26 mouse cellular contexts compared by ENCODE assay signal in the genomic region with DNA sequence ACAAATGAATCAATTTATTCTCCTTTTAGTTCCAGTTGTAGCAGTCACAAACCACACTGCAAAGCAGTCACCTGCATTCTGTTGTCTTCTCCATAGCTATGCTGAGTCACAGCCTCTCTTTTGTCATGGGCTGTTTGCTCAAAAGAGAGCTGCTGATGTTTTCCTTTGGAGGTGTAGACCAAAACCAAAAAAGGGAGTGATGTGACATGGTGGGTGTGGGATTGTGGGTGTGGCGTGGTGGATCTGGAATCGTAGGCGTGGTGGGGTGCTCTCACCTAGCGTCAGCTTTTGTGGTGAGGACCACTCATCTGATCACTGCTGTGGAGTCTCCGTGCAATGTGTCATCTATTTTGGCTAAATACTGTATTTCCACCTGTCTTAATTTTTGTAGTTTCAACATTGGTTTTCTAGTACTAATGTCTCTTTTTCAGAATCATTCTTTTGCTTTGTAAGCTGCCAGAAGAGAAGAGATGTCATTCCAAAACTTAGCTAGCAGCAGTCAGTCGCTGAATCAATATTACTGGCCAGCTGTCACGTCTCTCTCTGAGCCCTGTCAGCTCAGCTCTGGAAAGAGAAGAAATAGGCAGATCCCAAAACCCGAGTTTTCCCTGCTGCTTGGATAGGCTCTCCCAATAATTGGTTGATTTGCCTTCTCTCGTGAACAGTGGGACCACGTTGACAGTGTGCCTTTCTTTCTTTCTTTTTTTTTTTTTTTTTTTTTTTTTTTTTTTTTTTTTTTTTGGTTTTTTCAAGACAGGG.
DNase-seq lines count a peak whose midpoint lies in the region; ATAC-seq and TF ChIP-seq lines count a peak whose summit lies in the region.
"Had no signal": no experiment of that assay in that cellular context is flagged by ENCODE, and none has a peak within 500 bp of the region (broad histone marks: within the 10 kb centered on the region; RNA-seq: fewer than 3 reads in every experiment).

No protein-coding gene starts in this region.

- TF ChIP-seq RAD21 in CH12.LX (IDR thresholded peaks at IDR 0.05; ENCODE audit: low read depth, low read length), result no peak
- TF ChIP-seq RAD21 in MEL (IDR thresholded peaks at IDR 0.05; ENCODE audit: low read depth, low read length), result no peak

- dilution Hi-C loops in CH12.LX (cut with MboI; ENCODE audit: extremely low pct_ligation_motif_present, extremely low pct_unique_long_range_greater_than_20kb, low sequenced_read_pairs), result no loop called here

- H3K79me2 ChIP-seq in CH12.LX (replicated peaks; ENCODE audit: control insufficient read depth, extremely low read depth, insufficient read depth, poor library complexity, severe bottlenecking) (no peaks in the 10 kb centered on the region), MEL (ENCODE audit: control insufficient read depth, insufficient read depth, low read length, poor library complexity) (no peaks in the 10 kb centered on the region; the same call in 1 of the 2 replicates)

- WGBS in liver, embryonic 12.5 days (ENCODE audit: insufficient replicate concordance), result 63% methylated on average over 10 of the region's 10 CpGs
- WGBS in liver, embryonic 11.5 days, result 76% methylated on average over 10 of the region's 10 CpGs
- WGBS in intestine, embryonic 15.5 days, result 89% methylated on average over 10 of the region's 10 CpGs

- H3K27me3 ChIP-seq in liver, embryonic 12.5 days (replicated peaks), result no peaks in the 10 kb centered on the region
- H3K27me3 ChIP-seq in liver, embryonic 11.5 days (replicated peaks; ENCODE audit: control insufficient read depth, insufficient read depth, low read length), result no peaks in the 10 kb centered on the region
- H3K27me3 ChIP-seq in CH12.LX (replicated peaks) (no peaks in the 10 kb centered on the region), MEL (ENCODE audit: control insufficient read depth in 1 of 2, insufficient read depth in 2 of 2, low read length in 2 of 2) (no peaks in the 10 kb centered on the region)
- H3K27me3 ChIP-seq in intestine, embryonic 15.5 days (replicated peaks), result no peaks in the 10 kb centered on the region
- H3K27me3 ChIP-seq: heart, embryonic 12.5 days; kidney, embryonic 15.5 days; midbrain, embryonic 15.5 days; neural tube, embryonic 13.5 days had no signal

- H3K9ac ChIP-seq in liver, embryonic 12.5 days, result no peak overlapping the region
- no peak overlapping the region for H3K9ac ChIP-seq in liver, embryonic 11.5 days (ENCODE audit: low read depth, low read length)
- H3K9ac ChIP-seq in CH12.LX (ENCODE audit: insufficient read depth, low read depth) (no peak overlapping the region), MEL (ENCODE audit: control insufficient read depth, low read depth, low read length, poor library complexity, severe bottlenecking) (peak overlapping the region; percentile 38)
- H3K9ac ChIP-seq in intestine, embryonic 15.5 days, result no peak overlapping the region
- H3K9ac ChIP-seq: heart, embryonic 12.5 days; kidney, embryonic 15.5 days; liver, embryonic 14.5 days; midbrain, embryonic 15.5 days; neural tube, embryonic 13.5 days had no signal

- in situ Hi-C loops in CH12.LX (cut with MboI; ENCODE audit: low pct_ligation_motif_present, low pct_unique_long_range_greater_than_20kb, low sequenced_read_pairs), result no loop called here

- 0 out of 2 replicates have a peak overlapping the region, but pooled peaks have one; percentile 32 for H3K27ac ChIP-seq in liver, embryonic 12.5 days
- no peak overlapping the region for H3K27ac ChIP-seq in liver, embryonic 11.5 days (ENCODE audit: low read depth, low read length)
- H3K27ac ChIP-seq in CH12.LX (ENCODE audit: insufficient read depth, low read depth), result no peak overlapping the region
- peak overlapping the region; percentile 92 for H3K27ac ChIP-seq in MEL (ENCODE audit: control insufficient read depth, low read depth, low read length)
- H3K27ac ChIP-seq in intestine, embryonic 15.5 days, result no peak overlapping the region
- H3K27ac ChIP-seq: embryonic facial prominence, embryonic 10.5 days; hindbrain, postnatal 0 days; liver, embryonic 14.5 days; macrophage; midbrain, embryonic 15.5 days; neural tube, embryonic 13.5 days had no signal

- TF ChIP-seq POLR2A in CH12.LX (IDR thresholded peaks at IDR 0.05; ENCODE audit: low read depth, low read length) (no peak), MEL (IDR thresholded peaks at IDR 0.05; ENCODE audit: control insufficient read depth in 1 of 2, insufficient read depth in 1 of 2, low read depth in 1 of 2, low read length in 2 of 2, poor library complexity in 1 of 2) (no peak)

- no peak overlapping the region for H3K4me2 ChIP-seq in liver, embryonic 12.5 days
- no peak overlapping the region for H3K4me2 ChIP-seq in liver, embryonic 11.5 days
- no peak overlapping the region for H3K4me2 ChIP-seq in CH12.LX (ENCODE audit: insufficient read depth, low read depth, poor library complexity, severe bottlenecking)
- H3K4me2 ChIP-seq in intestine, embryonic 15.5 days (replicated peaks), result no peak overlapping the region
- H3K4me2 ChIP-seq: heart, embryonic 12.5 days; kidney, embryonic 15.5 days; midbrain, embryonic 15.5 days; neural tube, embryonic 13.5 days had no signal

- ATAC-seq in liver, embryonic 12.5 days, result no peak
- no peak for ATAC-seq in liver, embryonic 11.5 days (replicated peaks; ENCODE audit: low FRiP score)
- ATAC-seq in intestine, embryonic 15.5 days, result no peak
- ATAC-seq: forebrain, embryonic 16.5 days; hindbrain, postnatal 0 days; midbrain, embryonic 15.5 days had no signal

- DNase-seq in liver, embryonic 11.5 days (ENCODE audit: low spot score), result no peak
- DNase-seq in CH12.LX (ENCODE audit: extremely low read depth) (no peak), MEL (ENCODE audit: low read depth, low spot score) (peak; percentile 65)
- peak; percentile 21 for DNase-seq in lung, postnatal 36 days
- no peak for DNase-seq in cerebellum, postnatal 36 days
- DNase-seq: adrenal gland, postnatal 25 days; cerebellum, adult 9-10 months; gastrocnemius, postnatal 25 days; heart, adult 18-20 months; heart, postnatal 10 days; kidney, adult 11 months; kidney, postnatal 4 days; right cerebral cortex, adult 18-20 months; right cerebral cortex, postnatal 4 days; thymus, postnatal 25 days had no signal

- no peak for TF ChIP-seq EP300 in CH12.LX (IDR thresholded peaks at IDR 0.05; ENCODE audit: low read length)
- TF ChIP-seq EP300 in MEL (IDR thresholded peaks at IDR 0.05; ENCODE audit: low read depth in 1 of 2, low read length in 2 of 2), result no peak; a peak in 1 of 4 replicates

- H3K9me3 ChIP-seq in liver, embryonic 12.5 days (replicated peaks), result no peaks in the 10 kb centered on the region
- H3K9me3 ChIP-seq in liver, embryonic 11.5 days (ENCODE audit: control insufficient read depth, low read length), result no peaks in the 10 kb centered on the region
- H3K9me3 ChIP-seq in CH12.LX (replicated peaks; ENCODE audit: low read length) (no peaks in the 10 kb centered on the region), MEL (replicated peaks; ENCODE audit: insufficient read depth, low read length) (no peaks in the 10 kb centered on the region)
- no peaks in the 10 kb centered on the region for H3K9me3 ChIP-seq in intestine, embryonic 15.5 days
- H3K9me3 ChIP-seq: embryonic facial prominence, embryonic 10.5 days; heart, embryonic 12.5 days; kidney, embryonic 15.5 days; midbrain, embryonic 15.5 days; neural tube, embryonic 13.5 days had no signal

- no peak overlapping the region for H3K4me3 ChIP-seq in liver, embryonic 12.5 days
- no peak overlapping the region for H3K4me3 ChIP-seq in liver, embryonic 11.5 days (ENCODE audit: low read depth, low read length)
- H3K4me3 ChIP-seq in CH12.LX (replicated peaks in 1 of 3; ENCODE audit: low read depth in 2 of 3, low read length in 2 of 3, poor library complexity in 1 of 3), result no peak overlapping the region
- H3K4me3 ChIP-seq in MEL (ENCODE audit: control insufficient read depth in 1 of 2, insufficient read depth in 1 of 2, low read depth in 2 of 2, low read length in 2 of 2), result no peak overlapping the region
- no peak overlapping the region for H3K4me3 ChIP-seq in intestine, embryonic 15.5 days (replicated peaks)
- H3K4me3 ChIP-seq: embryonic facial prominence, embryonic 10.5 days; heart, embryonic 12.5 days; kidney, embryonic 15.5 days; midbrain, embryonic 15.5 days; neural tube, embryonic 13.5 days had no signal

- peaks cover 71% of the 10 kb centered on the region for H3K4me1 ChIP-seq in liver, embryonic 12.5 days
- peaks cover 42% of the 10 kb centered on the region for H3K4me1 ChIP-seq in liver, embryonic 11.5 days (replicated peaks; ENCODE audit: control insufficient read depth, insufficient read depth, low read length)
- peaks cover 4 to 59% of the 10 kb centered on the region in 2 experiments; a peak in 3 of 4 replicates for H3K4me1 ChIP-seq in CH12.LX (ENCODE audit: control insufficient read depth in 1 of 2, insufficient read depth in 2 of 2)
- peaks cover 51 to 58% of the 10 kb centered on the region in 2 experiments for H3K4me1 ChIP-seq in MEL (ENCODE audit: control insufficient read depth in 1 of 2, insufficient read depth in 2 of 2, low read length in 2 of 2)
- peaks cover 20% of the 10 kb centered on the region for H3K4me1 ChIP-seq in intestine, embryonic 15.5 days (replicated peaks)

- 0 out of 2 replicates have a peak, but pooled peaks cover 3% of the 10 kb centered on the region for H3K36me3 ChIP-seq in liver, embryonic 12.5 days
- H3K36me3 ChIP-seq in liver, embryonic 11.5 days (ENCODE audit: control insufficient read depth, insufficient read depth, low read length), result no peaks in the 10 kb centered on the region
- peaks cover 19 to 41% of the 10 kb centered on the region in 2 experiments for H3K36me3 ChIP-seq in CH12.LX (replicated peaks in 1 of 2; ENCODE audit: control insufficient read depth in 1 of 2, insufficient read depth in 1 of 2, low read length in 1 of 2)
- H3K36me3 ChIP-seq in MEL (ENCODE audit: control insufficient read depth in 1 of 2, insufficient read depth in 2 of 2, low read length in 2 of 2), result peaks cover 0 to 58% of the 10 kb centered on the region in 2 experiments; a peak in 2 of 4 replicates
- no peaks in the 10 kb centered on the region for H3K36me3 ChIP-seq in intestine, embryonic 15.5 days
- H3K36me3 ChIP-seq: heart, embryonic 12.5 days; midbrain, embryonic 15.5 days; neural tube, embryonic 13.5 days had no signal

- TF ChIP-seq CTCF in CH12.LX (conservative IDR thresholded peaks at IDR 0.05 in 1 of 2, IDR thresholded peaks at IDR 0.05 in 1 of 2; ENCODE audit: low read depth in 2 of 2, low read length in 2 of 2), result no peak
- no peak for TF ChIP-seq CTCF in MEL (IDR thresholded peaks at IDR 0.05 in 2 of 3, conservative IDR thresholded peaks at IDR 0.05 in 1 of 3; ENCODE audit: control insufficient read depth in 1 of 3, insufficient read depth in 1 of 3, low read depth in 2 of 3, low read length in 3 of 3, poor library complexity in 1 of 3, severe bottlenecking in 1 of 3)

TF ChIP-seq in CH12.LX, 34 proteins besides CTCF, POLR2A, EP300 and RAD21:
- TF ChIP-seq ZC3H11A (IDR thresholded peaks at IDR 0.05; ENCODE audit: low read depth, low read length) (no peak), ZNF384 (IDR thresholded peaks at IDR 0.05; ENCODE audit: low read depth, low read length) (peak; percentile 46; the same call in 1 of the 2 replicates)

TF ChIP-seq in MEL, 35 proteins besides CTCF, POLR2A, EP300 and RAD21 (continues in another document):
- TF ChIP-seq TBP (IDR thresholded peaks at IDR 0.05; ENCODE audit: low read depth, low read length) (0 out of 2 replicates have a peak, but pooled peaks have one; percentile 10), E2F4 (IDR thresholded peaks at IDR 0.05; ENCODE audit: borderline replicate concordance, low read depth, low read length) (no peak), ZKSCAN1 (IDR thresholded peaks at IDR 0.05; ENCODE audit: low read depth, low read length) (no peak)

Comparison
In these comparisons a context has a peak if more than half of its experiments do, and no peak if none do; other contexts are left out.
1. H3K27ac ChIP-seq: peak in liver, embryonic 12.5 days (single experiment) and MEL (single experiment); none in liver, embryonic 11.5 days (single experiment), CH12.LX (single experiment) and intestine, embryonic 15.5 days (single experiment).
2. DNase-seq: peak in MEL (single experiment) and lung, postnatal 36 days (single experiment); none in liver, embryonic 11.5 days (single experiment), CH12.LX (single experiment) and cerebellum, postnatal 36 days (0 of 2).